Mouse (Mus musculus): ENCODE measurements at regions not wholly inside any gene's neighbourhood (a gene's known extent, or its start where the extent isn't known, plus 50 kb on each side); places are given as distances from the start of the nearest gene placed in this dataset.

GRCm38 (mm10) chr5:52092273-52092672 is 98.0 kb downstream of the Dhx15 start:
- no peak for DNase-seq

GRCm38 (mm10) chr5:52088131-52088530 is 102.2 kb downstream of the Dhx15 start:
- DNase-seq: no peak

- no peak for DNase-seq
Observed at GRCm38 (mm10) chr5:52086766-52087429, 103.4 kb downstream of the Dhx15 start.

GRCm38 (mm10) chr5:52080268-52080667 is 110.0 kb downstream of the Dhx15 start:
- DNase-seq: peak; percentile 72 to 78

GRCm38 (mm10) chr5:52077696-52078095 is 112.6 kb downstream of the Dhx15 start:
- DNase-seq: no peak

- no peak for DNase-seq
Observed at GRCm38 (mm10) chr5:52075096-52075495, 115.2 kb downstream of the Dhx15 start.

- peak; percentile 96 to 97 for DNase-seq
Observed at GRCm38 (mm10) chr5:52064804-52065451, 125.4 kb downstream of the Dhx15 start.

GRCm38 (mm10) chr5:52062214-52062613 is 128.1 kb downstream of the Dhx15 start:
- DNase-seq: peak in 1 of 2 experiments; percentile 17

GRCm38 (mm10) chr5:52061226-52061625 is 129.1 kb downstream of the Dhx15 start:
- DNase-seq: no peak

- no peak for DNase-seq
Observed at GRCm38 (mm10) chr5:52057261-52057660, 133.1 kb downstream of the Dhx15 start.

- no peak for DNase-seq
Observed at GRCm38 (mm10) chr5:52052072-52052465, 138.2 kb downstream of the Dhx15 start.

- DNase-seq: peak; percentile 45 to 65
Observed at GRCm38 (mm10) chr5:52051383-52052071, 138.8 kb downstream of the Dhx15 start.

- no peak for DNase-seq
Observed at GRCm38 (mm10) chr5:52048790-52049189, 141.5 kb downstream of the Dhx15 start.

- no peak for DNase-seq
Observed at GRCm38 (mm10) chr5:52046704-52047103, 143.6 kb downstream of the Dhx15 start.

GRCm38 (mm10) chr5:52044101-52044500 is 146.2 kb downstream of the Dhx15 start:
- no peak for DNase-seq

- DNase-seq: no peak
Observed at GRCm38 (mm10) chr5:52041447-52041846, 148.9 kb downstream of the Dhx15 start.

GRCm38 (mm10) chr5:52040427-52041312 is 149.6 kb downstream of the Dhx15 start:
- peak; percentile 51 to 53 for DNase-seq

GRCm38 (mm10) chr5:52035339-52035738 is 155.0 kb downstream of the Dhx15 start:
- no peak for DNase-seq

- DNase-seq: no peak
Observed at GRCm38 (mm10) chr5:52027478-52027877, 162.8 kb downstream of the Dhx15 start.

- no peak for DNase-seq
Observed at GRCm38 (mm10) chr5:52026148-52026547, 164.2 kb downstream of the Dhx15 start.

- DNase-seq: peak; percentile 56 to 69
Observed at GRCm38 (mm10) chr5:52023212-52023611, 167.1 kb downstream of the Dhx15 start.

GRCm38 (mm10) chr5:52016992-52017391 is 173.3 kb downstream of the Dhx15 start:
- no peak for DNase-seq

- DNase-seq: peak; percentile 16 to 56
Observed at GRCm38 (mm10) chr5:52015786-52016185, 174.5 kb downstream of the Dhx15 start.
